Mouse (Mus musculus) stomach, embryonic 14.5 days (tissue): Measurements from ENCODE around the gene Gcnt7. TPM values are rescaled to one million over a fixed set of nuclear protein-coding genes. Genes with fewer than 3 reads are reported as not detected.

Source experiments
- ATAC-seq: fragments of 200-750 bp; cut with Nextera tagmentation; 2 replicates; pipeline ENCODE4 v1.8.0; 2017; ENCODE audit warnings: low read depth, moderate TSS enrichment; ENCODE audit not compliant: insufficient number of reproducible peaks, insufficient read depth, low FRiP score
- H3K27ac ChIP-seq: fragments of 300-500 bp; sonication (generic); 2 replicates; pipeline ENCODE4 v1.5.1; 2014; ENCODE audit warnings: mild to moderate bottlenecking, low read length, moderate library complexity, mixed read lengths
- H3K27me3 ChIP-seq: fragments of 300-500 bp; sonication (generic); 2 replicates; pipeline ENCODE4 v1.6.1; 2014; ENCODE audit warnings: low read length, control low read depth, mixed read lengths; ENCODE audit not compliant: control insufficient read depth, insufficient read depth
- H3K36me3 ChIP-seq: fragments of 300-500 bp; sonication (generic); 2 replicates; pipeline ENCODE4 v1.6.1; 2014; ENCODE audit warnings: mild to moderate bottlenecking, control low read depth, low read length, moderate library complexity, mixed read lengths; ENCODE audit not compliant: control insufficient read depth, insufficient read depth
- H3K4me1 ChIP-seq: fragments of 300-500 bp; sonication (generic); 2 replicates; pipeline ENCODE4 v1.6.1; 2014; ENCODE audit warnings: low read length, control low read depth, mixed read lengths; ENCODE audit not compliant: control insufficient read depth, insufficient read depth
- H3K4me2 ChIP-seq: fragments of 300-500 bp; sonication (generic); replicated peaks from 2 replicates; pipeline ENCODE4 v1.6.1; 2014; ENCODE audit warnings: low read depth, low read length, control low read depth
- H3K4me3 ChIP-seq: fragments of 300-500 bp; sonication (generic); 2 replicates; pipeline ENCODE4 v1.5.1; 2014; ENCODE audit warnings: low read depth, low read length, control low read depth
- H3K9ac ChIP-seq: fragments of 300-500 bp; sonication (generic); replicated peaks from 2 replicates; pipeline ENCODE4 v1.6.1; 2014; ENCODE audit warnings: low read depth, mild to moderate bottlenecking, control low read depth, low read length, moderate library complexity, mixed read lengths
- H3K9me3 ChIP-seq: fragments of 300-500 bp; sonication (generic); 2 replicates; pipeline ENCODE4 v1.6.1; 2016; ENCODE audit warnings: low read depth, low read length, control low read depth; ENCODE audit not compliant: control insufficient read depth
- WGBS: fragments of 180-500 bp; shearing (Covaris S2); extraction: QIAGEN DNeasy Blood & Tissue Kit; methylation state at CpG from one replicate; pipeline ENCODE4 v1.1.7; 2014; 5-methylcytosine and 5-hydroxymethylcytosine counted together
- polyA plus RNA-seq: library from polyadenylated mRNA; unstranded; fragments of >200 nt; fragmentation: Nextera tagmentation; extraction: Ambion mirVana; gene quantifications from 2 replicates; pipeline ENCODE4 v1.2.1, GENCODE M21; 2014

The Gcnt7 gene
- polyA plus RNA-seq, 1 experiment from 2014 or later: 1.6 TPM

DNA sequence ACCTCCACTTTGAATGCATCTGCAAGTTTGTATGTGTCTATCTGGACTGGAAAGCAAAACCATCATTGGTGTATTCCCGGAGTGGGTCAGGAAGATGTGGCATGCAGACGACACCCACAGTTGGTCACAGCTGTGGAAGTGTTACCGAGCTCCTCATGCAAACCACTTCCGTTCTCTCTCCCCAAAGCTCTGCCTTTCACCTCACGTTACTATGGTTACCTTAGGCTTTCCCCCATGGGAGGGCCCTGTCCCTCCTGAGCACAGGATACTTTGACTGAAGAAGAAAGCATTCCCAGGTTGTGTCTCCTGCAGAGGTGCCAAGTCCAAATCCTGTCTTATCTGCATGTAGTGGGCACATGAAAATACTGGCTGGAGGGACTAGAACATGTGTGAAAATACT is 24.6 kb downstream of the Gcnt7 start:
- Histone ChIP-seq H3K9ac (no peak overlapping the region), H3K4me1 (no peaks in the 10 kb centered on the region), H3K27me3 (no peaks in the 10 kb centered on the region), H3K4me2 (no peak overlapping the region), H3K27ac (no peak overlapping the region), H3K36me3 (no peaks in the 10 kb centered on the region), H3K9me3 (no peaks in the 10 kb centered on the region), H3K4me3 (no peak overlapping the region)
- no peak for ATAC-seq
- WGBS: 42% methylated on average over 5 of the region's 5 CpGs

DNA sequence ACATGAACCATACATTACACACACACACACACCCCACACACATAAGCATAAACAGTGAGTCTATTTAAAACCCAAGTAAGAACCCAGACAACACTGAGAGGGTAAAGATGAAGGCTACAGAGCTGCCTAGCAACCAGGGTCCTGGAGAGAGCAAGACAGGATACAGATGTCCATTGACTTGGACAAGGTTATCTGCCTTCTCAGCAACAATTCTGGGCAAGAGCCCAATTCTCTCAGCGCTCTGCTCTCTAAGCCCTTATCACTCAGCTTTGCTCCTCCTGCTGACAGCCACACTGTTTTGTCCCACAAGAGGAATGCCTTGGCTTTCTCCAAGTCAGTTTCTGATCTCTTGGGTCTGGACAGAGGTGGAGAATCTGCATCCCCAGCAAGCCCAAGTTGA is 27.8 kb downstream of the Gcnt7 start:
- no peak; the same call in 1 of the 2 replicates for ATAC-seq
- Histone ChIP-seq H3K4me1 (no peaks in the 10 kb centered on the region), H3K27me3 (no peaks in the 10 kb centered on the region), H3K4me2 (no peak overlapping the region), H3K27ac (no peak overlapping the region), H3K9me3 (no peaks in the 10 kb centered on the region), H3K4me3 (no peak overlapping the region), H3K36me3 (no peaks in the 10 kb centered on the region), H3K9ac (no peak overlapping the region)
- WGBS: 52% methylated on average over 1 of the region's 1 CpGs

DNA sequence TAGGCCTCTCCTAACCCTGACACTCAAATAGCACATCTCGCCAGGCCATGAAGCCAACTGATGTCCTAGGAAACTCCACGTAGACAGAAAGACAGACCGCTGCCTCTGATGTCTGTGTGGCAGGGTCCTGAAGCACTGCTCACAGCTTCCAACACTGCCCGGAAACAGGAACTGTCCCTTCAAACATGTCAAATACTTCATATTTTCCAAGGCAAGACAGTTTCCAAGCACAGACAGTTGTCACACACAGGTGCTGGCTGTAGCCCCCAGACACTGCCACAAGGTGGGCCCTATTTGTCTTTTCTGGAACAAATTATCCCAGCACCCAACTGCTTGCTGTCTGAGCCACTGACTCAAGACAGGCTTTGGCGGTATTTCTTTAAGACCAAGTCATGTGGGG is 40.2 kb downstream of the Gcnt7 start:
- no peak overlapping the region for H3K4me2 ChIP-seq
- no peak for ATAC-seq
- H3K4me3 ChIP-seq: no peak overlapping the region
- H3K9ac ChIP-seq: no peak overlapping the region
- H3K4me1 ChIP-seq: peaks cover 7% of the 10 kb centered on the region; the same call in 1 of the 2 replicates
- 88% methylated on average over 5 of the region's 5 CpGs for WGBS
- no peaks in the 10 kb centered on the region for H3K9me3 ChIP-seq
- H3K27me3 ChIP-seq: no peaks in the 10 kb centered on the region
- no peaks in the 10 kb centered on the region for H3K36me3 ChIP-seq
- no peak overlapping the region for H3K27ac ChIP-seq

DNA sequence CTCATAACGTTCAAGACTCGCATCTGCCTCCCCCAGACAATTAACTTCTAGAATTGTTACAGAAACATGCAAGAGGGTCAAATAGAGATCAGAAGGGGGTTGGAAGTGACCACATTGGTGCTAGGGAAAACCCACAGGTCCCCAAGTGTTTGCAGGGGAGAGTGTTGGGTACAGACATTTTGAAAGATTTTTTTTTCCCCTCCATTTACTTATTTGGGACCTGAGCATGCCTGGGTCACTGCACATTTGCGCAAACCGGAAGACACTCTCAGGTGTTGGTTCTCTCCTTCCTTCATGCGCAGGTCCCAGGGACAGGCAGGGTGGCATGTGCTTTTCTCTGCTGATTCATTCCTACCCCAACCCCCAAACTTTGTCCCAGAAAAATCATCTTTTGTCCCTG is 41.5 kb downstream of the Gcnt7 start:
- ATAC-seq: no peak
- peaks cover 13% of the 10 kb centered on the region; the same call in 1 of the 2 replicates for H3K4me1 ChIP-seq
- H3K27me3 ChIP-seq: no peaks in the 10 kb centered on the region
- H3K27ac ChIP-seq: no peak overlapping the region
- H3K4me2 ChIP-seq: no peak overlapping the region
- H3K9me3 ChIP-seq: no peaks in the 10 kb centered on the region
- WGBS: 83% methylated on average over 5 of the region's 5 CpGs
- H3K36me3 ChIP-seq: no peaks in the 10 kb centered on the region
- no peak overlapping the region for H3K4me3 ChIP-seq
- H3K9ac ChIP-seq: no peak overlapping the region

DNA sequence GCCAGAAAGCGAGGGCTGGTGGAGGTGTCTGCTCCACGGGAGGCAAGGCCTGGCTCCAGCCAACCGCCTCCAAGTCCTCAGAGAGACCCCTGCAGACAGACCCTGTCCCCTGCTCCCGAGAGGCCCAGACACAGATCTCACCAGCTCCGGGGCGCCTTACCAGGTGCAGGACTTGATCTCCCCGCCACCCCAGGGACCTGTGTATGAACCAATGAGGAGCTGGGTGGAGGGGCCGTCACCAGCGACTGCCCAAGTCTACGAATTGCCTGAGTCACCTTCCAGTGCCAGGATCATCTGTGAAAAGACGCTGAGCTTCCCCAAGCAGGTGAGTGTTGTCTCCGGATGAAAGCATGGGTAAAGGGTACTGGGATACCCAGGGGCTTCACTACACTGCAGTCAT is 42.2 kb downstream of the Gcnt7 start:
- Histone ChIP-seq H3K4me1 (peaks cover 13% of the 10 kb centered on the region; the same call in 1 of the 2 replicates), H3K4me2 (no peak overlapping the region), H3K9me3 (no peaks in the 10 kb centered on the region), H3K27ac (no peak overlapping the region), H3K4me3 (no peak overlapping the region), H3K36me3 (no peaks in the 10 kb centered on the region), H3K27me3 (no peaks in the 10 kb centered on the region), H3K9ac (no peak overlapping the region)
- WGBS: 62% methylated on average over 12 of the region's 12 CpGs
- no peak for ATAC-seq

DNA sequence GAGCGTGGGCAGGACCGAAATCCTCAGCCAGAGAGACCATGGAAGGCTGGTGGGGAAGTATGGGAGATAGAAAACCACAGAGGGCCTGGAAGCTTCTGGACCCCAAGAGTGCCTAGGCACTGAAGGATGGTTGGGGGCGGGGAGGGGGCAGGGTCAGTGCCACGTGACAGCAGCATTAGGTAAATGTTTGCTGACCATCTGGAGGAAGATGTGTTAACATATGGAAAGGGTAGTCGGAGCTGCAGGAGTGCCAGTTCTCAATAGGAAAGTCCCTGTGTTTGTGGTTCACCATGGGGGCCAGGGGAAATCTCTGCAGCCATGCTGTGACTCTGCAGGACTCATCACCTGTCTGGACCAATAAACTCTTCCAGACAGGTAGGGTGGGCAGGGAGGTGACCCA is 44.5 kb downstream of the Gcnt7 start:
- H3K4me3 ChIP-seq: no peak overlapping the region
- no peaks in the 10 kb centered on the region for H3K36me3 ChIP-seq
- H3K4me2 ChIP-seq: no peak overlapping the region
- H3K27ac ChIP-seq: no peak overlapping the region
- ATAC-seq: no peak
- H3K4me1 ChIP-seq: peaks cover 13% of the 10 kb centered on the region; the same call in 1 of the 2 replicates
- H3K27me3 ChIP-seq: no peaks in the 10 kb centered on the region
- WGBS: 42% methylated on average over 5 of the region's 5 CpGs
- no peaks in the 10 kb centered on the region for H3K9me3 ChIP-seq
- no peak overlapping the region for H3K9ac ChIP-seq

DNA sequence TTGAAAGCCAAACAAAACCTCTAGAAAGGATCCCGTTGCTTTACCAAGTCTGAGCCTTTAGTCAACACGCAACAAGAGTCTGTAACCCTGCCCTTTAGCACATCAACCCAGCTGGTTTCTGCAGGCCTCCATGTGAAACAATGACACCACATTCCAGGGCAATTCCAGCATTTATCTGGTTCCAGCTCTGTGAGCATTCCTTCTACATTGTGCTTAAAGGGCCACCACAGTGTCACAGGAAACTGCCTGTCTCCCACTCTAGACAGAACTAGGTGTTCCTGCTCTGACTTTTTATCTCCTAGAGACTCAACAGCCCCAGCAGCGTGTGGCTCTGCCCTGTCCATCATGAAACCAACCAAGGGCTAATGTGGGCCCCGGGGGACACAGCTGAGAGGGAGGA is 45.1 kb downstream of the Gcnt7 start:
- H3K4me3 ChIP-seq: no peak overlapping the region
- no peaks in the 10 kb centered on the region for H3K36me3 ChIP-seq
- peaks cover 13% of the 10 kb centered on the region; the same call in 1 of the 2 replicates for H3K4me1 ChIP-seq
- no peak overlapping the region for H3K9ac ChIP-seq
- ATAC-seq: no peak; the same call in 1 of the 2 replicates
- no peaks in the 10 kb centered on the region for H3K9me3 ChIP-seq
- WGBS: 12% methylated on average over 4 of the region's 4 CpGs
- no peak overlapping the region for H3K4me2 ChIP-seq
- no peak overlapping the region; the same call in 1 of the 2 replicates for H3K27ac ChIP-seq
- no peaks in the 10 kb centered on the region for H3K27me3 ChIP-seq

DNA sequence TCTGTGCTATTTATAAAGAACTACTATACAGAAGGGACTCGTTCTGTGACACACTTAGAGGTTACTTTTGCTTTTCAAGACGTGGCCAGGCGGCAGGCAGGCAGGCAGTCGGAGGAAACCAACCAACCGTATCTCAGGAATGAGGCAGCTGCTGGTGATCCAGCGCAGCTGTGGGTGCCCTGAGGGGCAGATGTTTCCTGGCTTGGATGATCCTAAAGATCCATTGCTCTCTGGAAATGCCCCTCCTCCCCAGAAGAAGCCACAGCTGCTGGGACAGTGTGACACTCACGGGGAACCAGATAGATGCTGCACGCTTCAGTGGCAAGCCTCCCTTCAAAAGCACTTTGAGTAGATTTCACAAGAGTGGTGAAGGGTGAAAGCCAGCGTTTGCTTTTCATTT is 45.9 kb downstream of the Gcnt7 start:
- Histone ChIP-seq H3K9ac (no peak overlapping the region), H3K4me3 (no peak overlapping the region), H3K9me3 (no peaks in the 10 kb centered on the region), H3K36me3 (no peaks in the 10 kb centered on the region), H3K27ac (no peak overlapping the region), H3K4me2 (0 out of 2 replicates have a peak overlapping the region, but pooled peaks have one; percentile 10), H3K4me1 (peaks cover 13% of the 10 kb centered on the region; the same call in 1 of the 2 replicates), H3K27me3 (no peaks in the 10 kb centered on the region)
- WGBS: 8% methylated on average over 9 of the region's 9 CpGs
- ATAC-seq: no peak

DNA sequence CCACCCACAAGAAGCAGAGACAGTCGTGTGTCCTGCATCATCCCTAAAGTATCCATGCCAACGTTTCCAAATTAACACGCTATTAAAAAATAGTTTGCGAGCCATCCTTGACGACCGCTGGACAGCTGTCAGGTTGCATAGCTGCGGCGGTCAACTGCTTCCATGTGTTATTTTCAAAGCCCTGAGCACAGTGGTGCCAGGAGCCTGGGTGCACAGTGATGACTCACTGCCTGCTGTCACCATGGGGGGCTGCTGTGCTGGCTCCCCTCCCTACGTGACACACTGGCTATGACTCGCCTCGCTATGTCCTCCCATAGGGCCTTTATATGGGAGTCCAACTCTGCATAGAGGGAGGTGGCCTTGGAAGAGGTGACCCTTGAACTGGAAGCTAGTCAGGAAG is 47.3 kb downstream of the Gcnt7 start:
- 86% methylated on average over 11 of the region's 11 CpGs for WGBS
- H3K4me3 ChIP-seq: no peak overlapping the region
- no peak overlapping the region for H3K9ac ChIP-seq
- ATAC-seq: no peak
- H3K27me3 ChIP-seq: no peaks in the 10 kb centered on the region
- H3K27ac ChIP-seq: no peak overlapping the region
- H3K36me3 ChIP-seq: no peaks in the 10 kb centered on the region
- H3K9me3 ChIP-seq: no peaks in the 10 kb centered on the region
- no peak overlapping the region for H3K4me2 ChIP-seq
- H3K4me1 ChIP-seq: peaks cover 13% of the 10 kb centered on the region; the same call in 1 of the 2 replicates
